Mouse (Mus musculus) heart, adult 9 months (tissue): ENCODE measurements around the gene Afdn.

ENCODE experiments used
- DNase-seq, 2 experiments: peaks; one replicate each; pipeline ENCODE4 v3.0.0; 2022; ENCODE audit warnings: low spot score in 2 of 2

The Afdn gene

DNA sequence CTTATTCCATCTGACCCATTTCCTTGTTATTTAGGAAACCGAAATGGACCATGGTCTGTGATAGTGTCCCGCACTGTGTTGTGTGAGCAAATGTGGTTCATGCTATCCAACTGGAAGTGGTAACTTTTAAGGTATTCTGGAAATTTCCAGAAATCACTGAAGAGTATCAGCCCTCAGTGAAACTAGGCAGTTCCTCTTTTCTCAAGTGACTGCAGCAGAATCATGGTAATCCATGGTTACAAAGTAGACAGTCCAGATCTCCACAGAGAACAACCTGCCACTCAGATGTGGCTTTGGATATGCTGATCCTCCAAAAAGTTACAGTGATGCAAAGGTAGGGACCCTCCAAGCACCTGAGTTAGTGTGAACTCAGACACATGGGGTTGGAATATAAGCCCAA, 21.4 kb upstream of the Afdn start:
- DNase-seq: no peak

- no peak for DNase-seq
Observed at GRCm38 (mm10) chr17:13739981-13740380, 20.4 kb upstream of the Afdn start.

- no peak for DNase-seq
Observed at GRCm38 (mm10) chr17:13740796-13741195, 19.5 kb upstream of the Afdn start.

DNA sequence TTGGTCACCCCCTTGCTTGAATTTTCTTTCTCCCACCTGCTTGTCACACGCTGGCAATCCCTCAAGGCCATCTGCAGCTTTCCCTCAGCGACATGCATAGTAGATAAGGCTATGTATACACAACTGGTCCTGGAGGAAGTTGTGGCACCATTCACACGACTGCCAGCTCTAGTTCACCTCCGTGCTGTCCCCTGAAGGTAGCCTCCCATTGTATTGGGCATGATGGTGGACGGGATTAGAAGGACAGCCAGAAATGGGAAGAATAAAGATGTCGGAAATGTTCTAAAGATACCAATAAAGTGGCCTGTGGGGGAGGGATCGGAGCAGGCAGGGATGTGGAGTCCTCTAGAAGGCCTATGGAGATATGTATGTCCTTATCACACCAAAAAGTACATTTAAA, 18.7 kb upstream of the Afdn start:
- DNase-seq: no peak

GRCm38 (mm10) chr17:13742334-13742733, 18.0 kb upstream of the Afdn start:
- DNase-seq: no peak

GRCm38 (mm10) chr17:13742941-13743708, 17.2 kb upstream of the Afdn start:
- no peak for DNase-seq

DNA sequence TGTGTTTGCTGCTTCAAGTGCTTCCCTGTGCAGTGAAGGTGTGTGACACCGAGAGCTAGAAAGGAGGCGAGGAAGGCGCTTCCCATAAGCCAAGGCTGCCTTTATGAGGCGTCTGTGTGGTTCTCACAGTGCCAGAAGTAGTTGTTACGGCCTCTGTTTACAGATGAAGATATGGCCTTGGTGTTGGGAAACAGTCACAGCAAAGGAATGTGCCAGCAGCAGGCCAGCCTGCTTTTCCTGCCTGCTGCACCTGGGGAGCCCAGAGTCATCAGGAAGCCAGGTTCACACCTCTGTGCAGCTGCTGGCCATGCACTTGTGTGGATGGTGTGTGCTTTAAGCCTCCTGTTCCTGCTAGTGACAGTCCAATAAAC, 16.6 kb upstream of the Afdn start:
- no peak for DNase-seq

DNA sequence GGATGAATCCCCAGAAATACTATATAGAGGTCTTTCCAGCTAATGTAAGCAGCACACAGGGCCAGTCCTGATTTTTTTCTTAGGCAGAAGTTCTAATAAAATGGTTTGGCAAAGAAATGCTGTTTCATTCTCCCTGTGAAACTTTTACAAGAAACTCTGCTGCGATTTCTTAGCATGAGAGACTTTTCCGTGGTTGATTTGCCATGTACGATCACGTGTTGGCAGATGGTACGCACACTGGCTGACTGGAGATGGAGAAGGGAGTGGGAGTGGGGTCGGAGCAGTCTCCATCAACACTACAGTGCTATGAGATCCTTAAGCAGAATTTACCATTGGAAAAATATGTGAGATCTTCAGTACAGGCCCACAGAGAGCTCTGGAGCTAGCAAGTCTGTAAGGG, 16.1 kb upstream of the Afdn start:
- DNase-seq: no peak

- DNase-seq: no peak
Observed at GRCm38 (mm10) chr17:13744824-13745223, 15.5 kb upstream of the Afdn start.

- no peak for DNase-seq
Observed at GRCm38 (mm10) chr17:13745373-13745772, 15.0 kb upstream of the Afdn start.

DNA sequence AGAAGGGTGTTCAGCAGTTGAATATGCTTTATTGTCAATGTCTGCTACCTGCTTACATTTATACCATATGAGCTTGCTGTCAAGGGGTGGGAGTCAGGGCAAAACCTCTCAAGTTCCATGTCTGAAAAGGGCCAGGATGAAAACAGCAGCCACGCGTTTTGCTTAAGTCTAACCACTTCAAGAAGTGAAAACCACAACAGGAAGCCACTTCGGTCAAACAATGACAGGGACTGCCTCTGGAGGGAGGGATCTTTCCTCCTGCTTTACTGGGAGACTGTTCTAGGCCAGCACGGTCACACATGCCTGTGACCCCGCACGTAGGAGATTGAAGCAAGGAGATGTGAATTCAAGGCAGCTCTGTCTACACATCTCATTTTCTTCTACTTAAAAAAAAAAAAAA, 14.0 kb upstream of the Afdn start:
- no peak for DNase-seq

- no peak for DNase-seq
Observed at GRCm38 (mm10) chr17:13747681-13748080, 12.7 kb upstream of the Afdn start.

- no peak for DNase-seq
Observed at GRCm38 (mm10) chr17:13749027-13749426, 11.3 kb upstream of the Afdn start.

DNA sequence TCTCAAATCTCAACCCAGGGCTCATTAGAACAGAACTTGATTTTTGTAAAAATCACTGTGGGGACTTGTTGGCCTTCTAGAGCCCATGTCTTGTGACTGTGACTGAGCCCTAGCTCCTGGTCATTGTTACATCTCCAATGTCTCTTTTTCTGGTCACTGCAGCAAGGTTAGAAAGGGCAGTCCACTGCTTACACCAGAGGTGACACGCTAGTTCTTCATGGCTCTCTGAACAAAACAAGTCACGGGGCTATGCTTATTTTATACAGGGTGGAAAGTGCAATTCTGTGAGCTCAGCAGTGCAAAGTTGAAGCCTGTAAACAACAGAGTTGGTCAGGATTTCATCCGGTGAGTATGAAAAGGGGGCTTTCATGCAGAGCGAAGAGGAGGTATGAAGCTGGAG, 6.4 kb upstream of the Afdn start:
- DNase-seq: no peak

DNA sequence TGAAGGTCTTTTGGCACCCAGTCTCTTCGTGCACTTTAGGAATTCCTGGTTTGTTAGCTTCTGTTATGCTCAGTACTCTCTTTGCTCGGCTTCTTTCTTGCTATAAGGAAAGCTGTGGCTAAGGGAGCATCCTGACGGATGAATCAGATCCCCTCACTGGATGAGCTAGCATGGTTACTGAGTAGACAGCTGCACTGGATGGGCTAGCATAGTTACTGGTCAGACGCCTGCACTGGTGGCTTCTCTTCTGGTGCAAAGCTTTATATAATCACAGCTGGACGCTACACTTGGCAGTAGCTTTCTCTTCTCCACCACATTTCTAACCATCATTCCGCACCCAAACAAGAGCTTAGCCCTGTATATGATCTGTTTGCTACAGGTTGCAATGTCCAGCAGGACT, 5.4 kb upstream of the Afdn start:
- DNase-seq: no peak

DNA sequence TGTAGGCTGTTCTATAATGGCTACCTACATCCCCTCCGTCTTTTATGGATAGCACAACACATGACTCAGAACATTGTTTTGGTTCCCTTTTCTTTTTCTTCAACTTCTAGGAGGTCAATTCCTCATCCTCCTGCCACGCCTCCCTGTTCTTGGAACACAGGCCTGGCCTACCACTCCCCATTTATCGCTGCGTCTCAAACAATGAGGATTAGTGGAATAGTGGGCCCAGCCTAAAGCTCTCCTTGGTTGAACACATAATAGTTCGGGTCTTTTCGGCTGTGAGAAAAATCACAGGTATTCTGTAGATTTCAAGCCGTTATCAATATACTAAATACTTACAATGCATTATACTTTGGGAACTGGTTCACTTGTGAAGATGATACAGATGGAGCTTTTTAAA, 1.8 kb upstream of the Afdn start:
- DNase-seq: no peak

DNA sequence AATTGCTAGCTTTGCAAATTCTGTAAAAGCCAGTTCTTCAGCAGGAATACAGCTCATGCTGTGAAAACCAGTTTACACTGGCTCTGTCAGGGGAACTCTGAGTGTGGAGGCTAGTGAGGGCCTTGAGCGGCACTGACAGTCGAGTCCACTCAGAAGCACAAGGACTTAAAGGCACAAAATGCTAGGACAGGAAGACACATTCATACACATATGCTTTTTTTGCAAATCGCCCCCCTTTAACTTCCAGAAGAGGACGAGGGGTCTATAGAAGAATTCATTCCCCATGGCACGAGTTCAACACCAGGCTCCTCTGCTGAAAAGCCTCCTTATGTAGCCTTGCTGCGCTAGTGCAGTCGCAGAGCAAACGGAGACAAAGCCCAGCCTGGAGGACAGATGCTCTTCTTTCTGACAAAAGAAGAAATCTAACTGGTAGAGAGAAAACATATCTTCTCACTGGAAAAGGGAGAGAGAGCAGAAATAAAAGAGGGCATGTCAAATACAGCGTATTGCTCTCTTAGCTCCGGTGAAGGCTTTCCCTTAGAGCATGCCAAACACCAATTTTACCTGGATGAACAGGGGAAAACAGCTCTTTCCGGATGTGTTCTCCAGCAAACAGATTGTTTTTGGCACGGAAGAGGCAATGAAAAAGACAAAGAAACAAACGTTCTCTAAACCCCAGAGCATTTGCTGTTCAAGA, 1.0 kb upstream of the Afdn start:
- DNase-seq: no peak

DNA sequence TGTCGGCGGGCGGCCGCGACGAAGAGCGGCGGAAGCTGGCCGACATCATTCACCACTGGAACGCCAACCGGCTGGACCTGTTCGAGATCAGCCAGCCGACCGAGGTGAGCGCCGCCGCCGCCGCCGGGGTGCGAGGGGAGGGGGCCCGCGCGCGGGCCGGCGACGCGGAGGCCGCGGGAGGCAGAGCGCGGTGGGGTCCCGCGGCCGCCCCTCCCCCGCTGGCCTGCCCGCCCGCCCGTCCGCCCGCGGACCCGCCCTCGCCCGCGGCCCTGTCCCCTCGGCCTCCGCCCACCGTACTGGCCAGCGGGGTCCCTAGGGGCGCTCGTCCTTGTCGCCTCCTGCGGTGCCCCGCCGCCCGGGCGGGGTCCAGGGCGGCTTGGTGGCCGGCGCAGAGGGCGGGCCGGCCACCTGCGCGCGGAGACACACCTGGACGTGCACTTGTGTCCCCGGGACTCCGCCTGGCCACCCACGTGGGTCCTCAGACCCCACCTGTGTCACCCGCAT, 388 bp downstream of the Afdn start:
- DNase-seq: no peak

DNA sequence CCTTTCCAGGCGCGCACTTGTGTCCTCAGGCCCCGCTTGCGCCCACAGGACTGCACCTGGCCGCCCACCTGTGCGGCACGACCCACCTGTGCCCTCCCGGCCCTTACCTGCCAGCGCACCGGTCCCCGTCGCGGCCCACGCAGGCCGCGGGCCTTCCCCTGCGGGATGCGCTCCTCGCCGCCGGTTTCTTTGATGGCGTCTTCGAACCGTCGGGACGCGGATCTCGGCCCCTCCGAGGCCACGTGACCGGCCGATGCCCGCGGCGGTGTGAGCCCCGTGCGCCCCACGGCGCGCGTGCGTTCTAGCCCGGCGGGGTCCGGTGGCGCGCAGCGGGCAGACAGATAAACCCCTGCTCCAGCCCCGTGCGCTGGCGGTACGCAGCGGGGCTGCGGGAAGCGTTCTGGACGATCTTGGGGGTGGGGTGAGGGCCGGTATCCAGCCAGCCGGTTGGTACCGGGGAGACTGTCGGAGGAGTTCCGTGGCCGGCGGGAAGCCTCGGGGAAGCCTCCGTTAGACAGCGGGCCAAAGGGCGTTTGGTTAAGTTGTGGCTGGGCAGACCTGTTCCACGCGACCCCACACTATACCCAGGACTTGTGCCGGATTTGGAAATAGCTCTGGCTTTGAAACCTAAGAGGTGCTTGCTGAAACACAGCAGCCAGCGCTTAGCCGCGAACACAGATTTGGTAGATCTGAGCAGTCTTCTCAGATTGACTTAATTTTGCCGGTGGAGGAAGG, 1.0 kb downstream of the Afdn start, which contains the start of gene Tcte2:
Tcte2 (minus strand) TSS at position 647 of the 735 bp plus-strand sequence.
- DNase-seq: peak; percentile 23 to 41

DNA sequence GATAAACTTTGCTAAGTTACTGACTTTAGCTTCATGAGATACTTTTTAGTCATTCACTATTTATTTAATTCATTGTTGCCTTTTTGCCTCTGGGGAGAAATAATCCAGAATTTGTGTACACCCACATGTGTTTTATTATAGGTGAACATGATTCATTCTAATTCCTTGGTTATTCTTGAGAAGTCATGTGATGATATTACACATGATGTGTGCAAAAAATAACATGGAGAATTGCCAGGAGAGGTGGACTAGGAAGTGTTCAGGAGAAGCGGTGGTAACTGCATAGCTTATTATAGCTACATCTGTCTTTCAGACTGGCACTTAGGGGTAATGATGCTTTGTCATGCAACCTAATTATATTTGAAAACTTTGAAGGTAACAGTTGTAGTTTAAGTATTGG, 3.5 kb downstream of the Afdn start:
- DNase-seq: no peak

DNA sequence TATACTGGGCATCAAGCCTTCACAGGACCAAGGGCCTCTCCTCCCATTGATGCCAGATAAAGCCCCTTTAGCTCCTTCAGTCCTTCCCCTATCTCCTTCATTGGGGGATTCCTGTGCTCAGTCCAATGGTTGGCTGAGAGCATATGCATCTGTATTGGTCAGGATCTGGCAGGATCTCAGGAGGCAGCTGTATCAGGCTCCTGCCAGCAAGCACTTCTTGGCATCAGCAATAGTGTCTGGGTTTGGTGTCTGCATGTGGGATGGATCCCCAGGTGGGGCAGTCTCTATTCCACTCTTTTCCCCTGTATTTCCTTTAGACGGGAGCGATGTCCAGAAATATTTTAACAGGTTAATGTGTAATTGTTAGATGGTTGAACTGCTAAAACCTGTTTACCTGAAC, 4.6 kb downstream of the Afdn start:
- peak in 1 of 2 experiments; percentile 17 for DNase-seq

GRCm38 (mm10) chr17:13768531-13768930, 8.2 kb downstream of the Afdn start:
- DNase-seq: no peak

DNA sequence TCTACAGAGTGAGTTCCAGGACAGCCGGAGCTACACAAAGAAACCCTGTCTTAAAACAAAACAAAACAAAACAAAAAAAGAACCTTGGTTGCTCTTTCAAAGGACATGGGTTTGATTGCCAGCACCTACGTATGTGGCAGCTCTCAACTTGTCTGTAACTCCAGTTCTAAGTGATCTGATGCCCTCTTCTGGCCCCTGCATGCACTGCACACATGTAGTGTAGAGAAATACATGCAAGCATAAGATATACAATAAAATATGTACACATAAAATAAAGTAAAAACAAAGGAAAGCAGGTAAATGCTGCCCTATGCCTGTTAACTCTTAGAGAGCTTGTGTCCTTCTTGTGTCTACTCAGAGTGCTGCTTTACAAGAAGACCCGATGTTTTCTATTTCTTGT, 8.9 kb downstream of the Afdn start:
- DNase-seq: no peak
